Mouse (Mus musculus) c-Kit-positive CD71-positive TER-119-negative erythroid progenitor cells, embryonic 14.5 days (primary cell): ENCODE results near the gene Diras2.

Source experiments
- DNase-seq: peaks from one replicate; pipeline ENCODE4 v3.0.0-alpha.2; 2013; ENCODE audit warnings: low read depth

Gene Diras2

DNA sequence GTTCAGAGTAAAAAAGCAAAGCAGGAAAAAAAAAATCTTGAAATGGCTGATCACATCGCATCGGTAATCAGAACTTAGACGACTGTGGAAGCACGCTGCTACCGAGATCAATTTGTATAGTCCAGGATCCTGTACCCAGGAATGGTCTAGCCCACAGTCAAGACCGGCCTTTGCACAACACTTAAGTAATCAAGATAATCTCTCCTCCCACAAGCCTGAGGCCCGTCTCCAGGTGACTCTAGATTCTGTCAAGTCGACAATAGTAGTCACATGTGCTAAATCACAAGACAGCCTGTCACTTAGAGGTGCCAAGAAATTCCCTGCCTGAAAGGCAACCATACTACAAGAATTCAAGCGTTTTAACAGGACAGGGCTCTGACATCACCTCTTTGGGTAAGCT lies at the start of gene Diras2:
TSS of gene Diras2 (minus strand) at position 159 of the 400 bp plus-strand sequence.
- DNase-seq, result no peak

DNA sequence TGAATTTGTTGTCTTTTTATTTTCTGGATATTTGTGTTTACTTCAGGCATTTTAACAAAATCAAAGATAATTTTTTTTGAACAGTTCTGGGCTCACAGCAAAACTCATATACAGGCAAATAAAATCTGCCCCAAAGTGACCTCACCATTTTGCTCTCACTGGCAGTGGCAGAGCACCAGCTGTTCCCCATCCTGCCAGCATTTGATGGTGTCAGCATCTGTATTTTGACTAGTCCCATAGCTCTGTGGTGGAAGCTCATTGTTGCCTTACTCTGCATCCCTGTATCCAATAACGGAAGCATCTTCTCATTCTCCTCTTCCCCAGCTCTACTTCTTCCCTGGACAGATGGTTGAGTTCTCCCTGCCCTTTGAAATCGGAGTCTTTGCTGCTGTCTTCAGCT lies 47.7 kb upstream of the Diras2 start:
- no peak for DNase-seq

DNA sequence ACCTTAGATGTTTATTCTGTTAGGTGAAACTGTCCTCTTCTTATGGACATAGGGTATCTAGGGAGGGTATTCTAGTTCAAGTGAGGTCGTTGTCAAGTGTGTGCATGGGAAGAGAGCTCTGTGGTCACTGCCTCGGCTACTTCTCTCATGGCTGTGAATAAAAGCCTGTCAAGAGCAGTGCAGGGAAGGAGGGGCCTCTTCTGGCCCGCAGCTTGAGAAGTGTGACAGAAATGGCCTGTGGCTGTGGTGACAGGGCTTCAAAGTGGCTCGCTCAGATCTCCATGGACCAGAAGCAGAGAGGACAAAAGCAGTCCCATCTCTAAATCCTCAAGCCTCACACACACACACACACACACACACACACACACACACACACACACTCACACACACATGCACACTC lies 46.9 kb upstream of the Diras2 start:
- DNase-seq, result no peak

DNA sequence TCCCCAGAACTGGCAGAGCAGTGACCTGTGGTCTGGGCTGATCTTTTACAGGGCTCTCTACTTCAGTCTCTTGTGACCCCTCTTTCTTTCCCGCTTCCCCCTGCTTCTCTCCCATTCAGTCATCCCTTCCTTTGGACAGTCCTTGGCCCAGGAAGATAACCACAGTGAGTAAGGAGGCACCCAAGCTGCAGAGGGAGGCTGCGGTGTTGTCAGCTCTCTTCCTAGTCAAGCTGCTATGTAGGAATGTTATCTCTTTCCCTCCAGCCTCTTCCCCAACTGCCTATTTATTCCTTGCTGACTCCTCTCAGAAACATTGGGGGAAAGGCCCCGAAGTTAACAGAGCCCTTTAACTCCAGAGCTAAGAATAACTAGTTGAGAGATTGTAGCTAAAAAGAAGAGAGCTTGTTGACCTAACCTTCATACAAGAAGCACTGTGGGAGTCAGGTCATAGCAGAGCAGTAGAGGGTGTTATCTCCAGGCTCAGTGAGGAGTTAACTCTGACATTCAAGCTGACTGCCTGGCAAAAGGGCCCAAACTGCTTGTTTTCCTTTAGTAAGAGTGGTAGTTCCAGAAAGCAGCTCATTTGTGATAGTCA lies 46.3 kb upstream of the Diras2 start:
- DNase-seq, result no peak

DNA sequence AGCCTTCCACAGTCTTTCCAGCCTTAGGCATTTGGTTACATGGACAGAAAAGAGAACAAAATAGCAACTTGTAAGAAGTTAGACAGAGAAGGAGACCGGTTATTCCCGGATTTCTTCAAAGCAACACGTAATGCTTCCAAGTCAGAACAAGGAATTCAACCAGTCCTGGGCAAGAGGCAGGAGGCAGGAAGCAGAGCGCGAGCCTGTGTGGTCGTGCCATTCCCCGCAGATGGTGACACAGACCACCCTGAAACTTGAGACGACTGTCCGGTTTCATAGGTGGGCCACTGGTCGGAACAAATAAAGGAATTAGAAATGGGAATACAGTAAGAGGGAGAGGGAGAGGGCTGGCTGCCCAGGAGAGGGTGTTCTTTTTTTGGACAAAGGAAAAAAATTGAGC lies 45.8 kb upstream of the Diras2 start:
- DNase-seq, result no peak

DNA sequence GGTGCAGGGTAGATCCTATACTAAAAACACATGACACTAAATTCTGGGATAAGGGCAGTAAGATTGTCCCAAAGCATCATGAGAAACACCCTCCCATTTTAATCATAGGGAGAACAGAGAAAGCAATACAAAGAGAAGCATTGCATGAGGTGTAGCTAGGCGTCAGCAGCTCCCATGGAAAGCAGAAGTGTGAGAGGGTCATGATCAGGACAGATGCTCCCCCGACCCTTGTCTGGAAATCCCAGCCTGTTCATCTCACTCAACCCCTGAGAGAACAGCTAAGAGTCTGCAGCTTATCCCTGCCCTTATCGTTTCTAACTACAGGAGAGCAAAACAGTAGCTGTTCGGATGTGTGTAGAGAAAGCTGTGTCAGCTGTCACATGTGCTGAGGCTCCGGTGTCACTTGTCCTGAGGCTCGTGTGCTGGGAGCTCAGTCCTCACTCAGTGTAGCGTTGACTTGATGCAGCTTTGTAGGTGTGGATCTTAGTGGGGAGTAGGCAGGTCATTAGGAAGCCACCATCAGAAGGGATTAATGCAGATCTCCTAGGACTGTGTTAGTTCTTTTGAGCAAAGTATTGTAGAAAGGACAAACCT lies 45.0 kb upstream of the Diras2 start:
- DNase-seq, result no peak

DNA sequence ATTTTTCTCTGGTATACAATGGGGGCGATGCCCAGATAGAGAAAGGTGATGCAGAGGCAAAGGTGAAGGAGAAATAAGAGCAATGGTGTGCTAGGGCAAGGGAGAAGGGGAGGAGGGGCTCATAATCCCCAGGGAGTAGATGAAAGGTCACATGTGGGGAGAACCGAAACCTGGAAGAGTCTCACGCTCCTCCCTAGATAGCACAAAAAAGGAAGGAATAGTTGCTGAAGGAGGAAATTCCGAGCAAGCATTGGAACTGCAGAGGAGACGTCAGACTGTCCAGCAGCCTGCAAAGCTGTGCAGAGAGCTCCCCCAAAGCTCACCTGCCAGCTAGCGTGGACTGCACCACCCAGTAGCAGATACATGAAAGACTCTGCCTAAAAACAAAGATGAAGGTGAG lies 44.4 kb upstream of the Diras2 start:
- no peak for DNase-seq

DNA sequence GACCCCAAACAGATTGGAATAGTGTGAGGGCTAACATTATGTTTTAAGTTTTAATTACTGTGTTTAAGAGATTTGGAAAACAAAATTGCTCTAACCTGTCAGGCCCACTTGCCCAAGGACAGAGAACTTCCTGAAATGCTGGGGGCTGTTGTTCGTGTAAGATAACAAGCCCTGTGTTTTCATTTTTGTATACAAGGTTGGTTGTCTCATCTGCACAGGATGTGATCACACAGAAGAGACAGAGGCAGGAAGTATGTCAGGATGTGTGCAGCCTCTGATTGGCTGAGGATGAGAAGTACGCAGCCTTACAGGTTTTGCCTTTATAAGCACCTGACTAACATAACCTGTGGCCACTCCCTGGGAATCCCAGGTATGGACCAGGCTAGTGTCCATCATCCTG lies 43.2 kb upstream of the Diras2 start:
- DNase-seq, result no peak

DNA sequence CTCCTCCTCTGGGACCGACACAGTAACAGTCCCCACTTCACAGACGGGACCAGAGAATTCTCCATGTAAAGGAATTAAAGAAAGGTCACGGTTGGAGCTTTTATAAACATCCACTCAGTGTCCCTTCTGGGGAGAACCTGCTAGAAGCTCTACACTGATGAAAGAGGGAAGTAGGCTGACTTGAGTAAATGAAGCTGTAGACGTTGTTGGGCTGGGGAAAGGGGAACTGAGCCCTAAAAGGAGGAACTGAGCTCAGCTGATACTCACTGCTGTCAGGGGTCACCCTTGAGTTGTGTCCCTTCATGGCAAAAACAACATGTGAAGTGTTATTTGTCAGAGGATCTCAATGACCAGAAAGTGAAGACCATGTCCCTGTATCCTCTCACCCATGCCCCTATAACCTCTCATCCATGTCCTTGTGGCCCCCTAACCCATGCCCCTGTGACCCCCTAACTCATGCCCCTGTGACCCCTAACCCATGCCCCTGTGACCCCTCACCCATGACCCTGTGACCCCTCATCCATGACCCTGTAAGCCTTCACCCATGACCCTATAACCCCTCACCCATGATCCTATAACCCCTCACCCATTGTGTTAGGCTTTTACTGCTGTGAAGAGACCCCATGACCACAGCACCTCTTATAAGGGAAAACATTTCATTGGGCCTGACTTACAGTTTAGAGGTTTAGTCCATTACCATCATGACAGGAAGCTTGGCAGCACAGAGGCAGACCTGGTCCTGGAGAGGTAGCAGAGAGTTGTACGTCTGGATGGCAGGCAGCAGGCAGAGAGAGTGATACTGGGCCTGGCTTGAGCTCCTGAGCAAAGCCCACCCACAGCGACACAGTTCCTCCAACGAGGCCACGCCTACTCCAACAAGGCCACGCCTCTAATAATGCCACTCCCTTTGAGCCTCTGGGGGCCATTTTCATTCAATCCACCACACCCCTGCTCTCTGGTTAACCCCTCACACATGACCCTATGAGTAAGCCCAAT lies 41.7 kb upstream of the Diras2 start:
- no peak for DNase-seq

DNA sequence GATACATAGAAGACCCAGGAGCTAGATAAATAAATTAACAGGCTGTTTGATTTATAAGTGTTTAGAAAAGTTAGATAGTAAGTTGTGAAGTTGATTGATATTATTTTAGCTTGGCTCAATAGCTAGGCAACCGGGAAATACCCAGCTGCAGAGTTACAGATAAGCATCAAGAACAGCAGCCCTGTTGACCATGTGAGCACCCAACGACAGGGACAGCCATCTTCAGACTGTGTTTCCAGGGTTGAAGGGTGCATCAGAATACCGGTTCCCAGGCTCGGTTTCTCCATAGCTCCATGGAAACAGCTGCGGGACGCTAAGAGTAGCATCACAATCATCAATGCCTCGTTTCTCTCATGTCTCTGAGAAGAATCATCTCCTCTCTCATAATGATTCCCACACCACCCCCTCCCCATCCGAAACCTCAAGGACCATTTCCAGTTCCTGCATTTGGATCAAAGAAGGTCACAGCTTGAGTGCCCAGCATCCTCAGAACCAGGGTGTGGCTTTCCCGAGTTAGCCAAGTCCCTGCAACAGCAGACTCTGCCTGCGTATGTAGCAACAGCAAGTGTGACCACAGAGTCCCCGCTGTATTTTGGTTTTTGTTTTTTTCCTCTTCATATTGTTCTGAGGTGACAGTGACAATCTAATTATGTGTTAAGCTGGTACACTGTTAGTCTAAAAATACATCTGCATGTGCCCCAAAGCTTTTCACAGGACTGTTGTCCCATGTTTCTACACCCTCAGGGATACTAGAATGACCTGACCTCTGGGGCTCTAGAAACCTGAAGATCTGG lies 40.7 kb upstream of the Diras2 start:
- DNase-seq, result no peak

DNA sequence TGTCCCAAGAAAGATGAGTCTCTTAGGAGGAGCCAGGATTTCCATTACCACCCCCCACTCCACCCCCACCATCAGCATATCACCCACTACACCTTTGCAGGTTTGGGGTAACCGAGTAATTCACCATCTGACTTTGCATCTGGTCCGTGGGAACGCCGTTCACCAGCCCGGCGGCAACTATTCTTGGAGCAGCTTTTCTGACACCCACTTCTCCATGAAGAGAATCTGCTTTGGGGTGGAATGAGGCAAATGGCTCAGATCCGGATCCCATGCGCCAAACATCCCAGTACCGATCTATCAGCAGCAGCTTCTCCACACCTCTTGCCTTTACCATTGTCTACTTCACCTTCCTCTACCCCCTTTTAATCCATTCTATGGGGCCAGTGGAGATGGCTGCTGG lies 39.2 kb upstream of the Diras2 start:
- no peak for DNase-seq

DNA sequence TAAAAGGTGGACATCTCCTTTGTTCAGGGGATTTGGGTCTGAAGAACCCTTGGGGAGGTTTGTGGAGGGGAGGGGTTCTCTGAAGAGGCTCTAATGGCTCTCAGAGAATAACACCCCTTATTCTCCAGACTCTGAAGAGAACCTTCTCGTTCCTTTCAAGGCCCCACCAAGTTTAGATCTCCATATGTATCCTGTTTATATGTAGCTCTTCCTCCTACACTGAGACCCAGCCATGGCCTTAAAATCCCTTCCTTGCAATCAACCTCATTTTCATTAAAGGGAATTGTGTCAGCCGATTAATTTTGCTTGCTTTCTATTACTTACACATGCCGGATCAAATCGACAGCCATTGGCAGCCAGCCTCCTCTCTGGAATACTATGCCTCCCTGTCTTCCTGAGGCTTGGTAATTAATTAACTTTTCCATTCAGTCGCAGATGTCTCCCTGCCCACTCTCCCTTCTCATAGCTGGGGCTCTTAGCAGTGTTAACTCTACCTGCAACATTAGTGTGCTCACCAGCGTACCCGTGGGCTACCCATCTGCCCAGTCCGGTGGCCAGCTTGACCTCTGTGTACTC lies 38.2 kb upstream of the Diras2 start:
- DNase-seq, result no peak

DNA sequence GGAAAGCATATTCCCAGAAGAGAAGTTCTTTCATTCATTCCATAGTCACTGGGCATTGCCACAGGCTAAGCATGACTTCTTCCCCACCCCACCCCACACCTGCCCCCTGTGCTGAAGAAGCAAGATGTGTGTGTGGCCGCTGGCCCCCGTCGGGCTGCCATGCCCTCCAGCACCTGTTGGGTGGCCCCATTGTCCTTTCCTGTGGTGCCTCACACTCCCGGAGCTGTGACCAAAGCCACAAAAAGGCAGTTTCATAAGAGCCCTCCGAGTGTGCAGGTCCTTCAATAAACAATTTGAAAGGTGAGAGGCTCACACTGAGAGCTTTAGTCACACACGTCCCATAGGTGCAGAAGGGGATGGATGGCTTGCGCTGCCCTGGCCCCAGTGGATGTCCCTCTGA lies 35.7 kb upstream of the Diras2 start:
- DNase-seq, result no peak

DNA sequence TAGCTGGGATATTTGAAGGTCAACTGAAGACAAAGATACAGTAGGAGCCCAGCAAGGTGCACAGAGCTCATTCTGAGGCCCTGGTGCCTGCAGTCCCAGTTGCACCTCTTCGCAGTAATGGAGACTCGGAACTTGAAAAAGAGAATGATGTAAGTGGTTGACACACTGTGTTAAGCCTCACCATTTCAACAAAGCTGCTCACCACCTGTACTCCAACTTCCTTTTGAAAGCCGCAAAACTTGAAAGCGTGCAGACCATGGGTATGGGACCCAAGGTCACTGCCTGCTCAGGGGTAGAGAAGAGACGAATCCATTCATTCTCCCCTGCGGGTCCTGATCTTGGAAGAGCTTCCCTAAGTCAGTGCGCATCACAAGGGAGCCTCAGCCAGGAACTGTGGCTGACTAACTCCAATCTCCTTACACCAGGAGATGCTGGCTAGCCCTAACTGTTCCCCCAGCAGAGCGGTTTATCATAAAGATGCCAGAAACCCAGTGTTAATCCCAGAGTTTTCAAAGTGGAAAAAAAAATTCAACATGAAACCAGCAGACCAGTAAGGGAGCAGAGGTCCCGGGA lies 35.2 kb upstream of the Diras2 start:
- no peak for DNase-seq

DNA sequence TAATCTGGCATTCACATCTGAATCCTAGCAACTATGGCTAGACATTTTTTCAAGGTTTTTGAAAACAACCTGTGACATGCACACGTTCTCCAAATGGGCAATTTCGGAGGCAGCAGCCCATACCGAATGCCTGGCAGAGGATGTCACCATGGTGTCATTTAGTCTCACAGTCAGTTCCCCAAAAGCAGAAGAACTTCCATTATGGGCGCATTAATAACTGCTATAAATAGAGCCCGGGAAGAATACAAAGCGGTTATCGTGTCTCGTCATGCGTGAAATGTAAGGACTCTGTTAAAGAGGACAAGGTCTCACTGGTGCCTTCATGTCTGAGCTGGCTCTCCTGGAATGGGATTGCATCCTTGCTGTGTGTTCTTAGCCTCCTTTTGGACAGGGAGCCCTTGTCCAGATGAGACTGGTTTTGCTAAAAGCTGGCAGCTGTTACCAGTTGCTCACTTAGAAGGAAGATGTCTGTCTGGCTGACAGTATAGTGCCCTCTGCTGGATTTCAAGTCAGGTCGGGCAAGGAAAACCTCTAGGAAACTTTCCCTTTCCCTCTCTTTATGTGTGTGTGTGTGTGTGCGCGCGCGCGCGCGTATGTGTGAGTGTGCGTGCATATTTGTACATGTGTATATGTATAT lies 34.1 kb upstream of the Diras2 start:
- no peak for DNase-seq

DNA sequence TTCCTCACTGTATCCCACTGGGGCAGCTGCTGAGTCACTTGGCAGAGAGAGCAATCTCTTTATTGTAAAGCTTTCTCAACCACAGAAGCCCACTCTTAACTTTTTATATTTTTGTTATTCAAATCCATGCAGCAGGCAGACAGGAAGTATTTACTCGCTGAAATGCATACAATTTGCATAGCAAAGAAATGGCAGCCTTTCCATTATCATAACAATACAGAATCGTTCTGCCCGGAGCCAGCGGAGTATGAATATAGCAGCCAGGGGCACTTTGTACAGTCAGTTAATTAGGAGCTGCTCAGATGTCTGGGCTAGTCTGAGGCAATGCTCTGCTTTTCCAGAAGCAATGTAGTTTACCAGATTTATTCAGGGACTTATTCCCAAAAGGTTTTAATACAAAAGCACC lies 31.1 kb upstream of the Diras2 start:
- no peak for DNase-seq

DNA sequence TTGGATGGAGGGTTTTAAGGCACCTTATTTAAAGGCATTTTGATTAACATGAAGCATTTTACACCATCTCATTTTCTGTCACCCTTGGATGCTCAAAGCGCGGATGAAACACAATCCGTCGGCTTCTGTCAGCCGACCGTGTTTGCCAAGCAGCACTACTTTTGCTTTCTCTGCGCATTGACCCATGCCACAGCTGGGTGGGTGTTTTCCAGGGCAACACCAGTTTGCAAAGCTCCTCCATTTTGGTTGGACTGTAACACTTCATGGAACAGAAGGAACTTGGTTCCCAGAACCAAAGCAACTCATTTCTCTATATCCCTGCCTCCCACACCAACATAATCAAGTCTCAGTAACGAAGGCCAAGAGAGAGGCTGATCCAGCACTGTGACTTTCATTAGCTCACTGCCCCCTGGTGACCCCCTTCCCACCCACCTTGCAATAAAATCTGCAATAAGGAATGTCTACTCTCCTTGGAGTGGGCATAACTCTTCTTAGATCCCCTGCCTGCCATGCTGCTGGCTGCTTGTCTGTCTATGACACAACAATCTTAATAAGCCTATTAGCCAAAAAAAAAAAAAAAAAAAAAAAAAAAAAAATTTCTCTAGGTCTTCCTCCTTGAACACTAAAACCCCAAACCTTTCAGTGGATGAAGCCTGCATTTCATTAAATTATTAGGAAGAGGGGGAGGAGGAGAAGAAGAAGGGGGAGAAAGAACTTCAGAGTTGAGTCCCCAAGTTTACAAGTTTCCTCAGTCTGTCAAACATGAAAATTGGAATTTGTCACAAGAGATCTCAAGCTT lies 30.5 kb upstream of the Diras2 start:
- no peak for DNase-seq

DNA sequence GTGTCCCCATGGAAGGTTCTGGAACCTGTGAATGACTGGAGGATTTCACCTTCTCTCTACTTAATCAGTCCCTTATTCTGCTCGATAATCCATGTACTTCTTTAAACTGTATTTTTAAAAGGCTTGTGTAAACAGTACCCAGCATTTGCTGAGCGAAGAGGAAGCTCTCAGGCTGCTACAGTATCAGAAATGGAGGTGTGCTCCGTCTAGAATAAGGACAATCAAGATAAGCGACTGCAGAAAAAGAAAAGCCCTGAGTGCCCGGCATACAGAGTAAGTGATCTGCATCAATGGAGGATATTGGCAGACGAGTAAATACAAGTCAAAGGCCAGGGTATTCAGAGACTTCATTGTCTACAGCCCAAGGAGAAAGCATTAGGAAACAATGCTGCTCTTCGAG lies 26.3 kb upstream of the Diras2 start:
- no peak for DNase-seq

DNA sequence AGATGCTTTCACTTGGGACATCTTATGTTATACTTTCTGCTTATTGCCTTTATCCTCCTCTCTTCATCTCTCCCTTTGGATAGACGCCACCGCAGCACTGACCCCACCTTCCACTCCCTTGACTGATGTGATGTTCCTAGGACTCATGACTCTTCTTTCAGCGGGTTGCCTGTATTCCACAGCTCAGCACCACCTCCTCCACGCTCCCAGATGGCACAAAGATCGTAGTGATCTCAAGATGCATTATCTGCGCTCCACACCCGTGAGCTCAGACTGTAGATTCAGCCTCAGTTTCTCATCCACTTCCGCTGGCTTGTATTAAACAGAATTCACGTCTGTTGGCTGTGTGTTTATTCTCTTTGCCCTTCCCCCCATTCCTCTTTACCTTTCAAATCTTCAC lies 23.6 kb upstream of the Diras2 start:
- DNase-seq, result no peak

DNA sequence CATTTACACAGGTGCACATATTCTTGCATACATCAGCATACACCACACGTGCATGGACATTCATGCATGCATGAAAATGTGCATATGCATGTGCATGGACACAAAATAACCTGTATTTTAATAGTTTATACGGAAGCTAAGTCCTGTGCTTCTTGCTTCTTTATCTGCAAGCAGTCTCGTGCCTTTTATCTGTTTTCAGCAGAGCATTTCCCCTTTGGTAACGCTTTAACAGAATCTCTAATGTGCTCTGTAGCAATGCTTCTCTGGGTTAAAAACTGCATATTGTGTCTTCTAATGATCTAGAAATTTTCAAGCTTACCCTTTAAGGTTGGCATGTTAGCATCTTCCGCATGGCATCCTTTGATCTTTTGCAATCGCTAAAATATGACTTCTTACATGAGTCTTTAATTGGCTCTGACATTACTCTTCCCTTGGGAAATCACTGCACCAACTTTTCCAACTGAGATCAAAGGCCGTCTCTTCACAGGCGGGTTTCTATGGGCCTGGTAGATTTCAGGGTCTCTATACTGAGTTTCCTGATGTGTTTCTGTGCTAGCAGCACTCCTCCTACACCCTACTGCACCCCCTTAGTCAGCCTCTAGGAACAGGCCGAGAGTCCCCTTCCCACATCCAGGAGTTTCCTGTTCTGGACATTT lies 21.9 kb upstream of the Diras2 start:
- no peak for DNase-seq
